Mouse (Mus musculus) thymus, adult 18-20 months (tissue): ENCODE data around the gene Nme4.

Experiments used
- DNase-seq, 2 experiments: peaks; one replicate each; pipeline ENCODE4 v3.0.0; 2022; ENCODE audit warnings: mixed read lengths in 2 of 2

Nme4 gene

GRCm38 (mm10) chr17:26057787-26058567 is 37.4 kb downstream of the Nme4 start:
- no peak for DNase-seq

- DNase-seq, result no peak
These were observed 38.1 kb downstream of the Nme4 start for GRCm38 (mm10) chr17:26057278-26057677.

GRCm38 (mm10) chr17:26055164-26055563 is 40.2 kb downstream of the Nme4 start:
- DNase-seq, result no peak

GRCm38 (mm10) chr17:26054133-26054845 is 41.1 kb downstream of the Nme4 start:
- no peak for DNase-seq

- DNase-seq, result no peak
These were observed 42.7 kb downstream of the Nme4 start for GRCm38 (mm10) chr17:26052706-26053105.

GRCm38 (mm10) chr17:26052074-26052473 is 43.3 kb downstream of the Nme4 start:
- DNase-seq, result no peak

GRCm38 (mm10) chr17:26048118-26048517 is 47.3 kb downstream of the Nme4 start:
- DNase-seq, result no peak

GRCm38 (mm10) chr17:26046253-26046997 is 49.0 kb downstream of the Nme4 start:
- DNase-seq, result no peak

GRCm38 (mm10) chr17:26045285-26045684 is 50.1 kb downstream of the Nme4 start:
- no peak for DNase-seq

- DNase-seq, result no peak
These were observed 52.2 kb downstream of the Nme4 start for GRCm38 (mm10) chr17:26043249-26043636.

GRCm38 (mm10) chr17:26042599-26043248 is 52.7 kb downstream of the Nme4 start:
- no peak for DNase-seq
